Mouse (Mus musculus) cerebellum, postnatal 25 days (tissue): ENCODE data around the gene Lgals9.

Experiments
- DNase-seq, 2 experiments: peaks; one replicate each; pipeline ENCODE4 v3.0.0; 2021; ENCODE audit warnings: mixed read lengths in 2 of 2

Lgals9 gene

GRCm38 (mm10) chr11:78973381-78974150 lies 11.2 kb downstream of the Lgals9 start:
- no peak for DNase-seq

- DNase-seq: no peak
These were observed 11.9 kb downstream of the Lgals9 start for GRCm38 (mm10) chr11:78972811-78973351.

GRCm38 (mm10) chr11:78972328-78972727 lies 12.4 kb downstream of the Lgals9 start:
- no peak for DNase-seq

GRCm38 (mm10) chr11:78971746-78972145 lies 13.0 kb downstream of the Lgals9 start:
- DNase-seq: no peak

GRCm38 (mm10) chr11:78971096-78971495 lies 13.7 kb downstream of the Lgals9 start:
- no peak for DNase-seq

- no peak for DNase-seq
These were observed 16.6 kb downstream of the Lgals9 start for GRCm38 (mm10) chr11:78968121-78968520.

GRCm38 (mm10) chr11:78967371-78967770 lies 17.4 kb downstream of the Lgals9 start:
- DNase-seq: peak in 1 of 2 experiments; percentile 44

- no peak for DNase-seq
These were observed 23.5 kb downstream of the Lgals9 start for GRCm38 (mm10) chr11:78961221-78961620.

GRCm38 (mm10) chr11:78959841-78960520 lies 24.8 kb downstream of the Lgals9 start:
- DNase-seq: peak in 1 of 2 experiments; percentile 25

GRCm38 (mm10) chr11:78959367-78959766 lies 25.4 kb downstream of the Lgals9 start:
- no peak for DNase-seq

GRCm38 (mm10) chr11:78956260-78956659 lies 28.5 kb downstream of the Lgals9 start:
- peak; percentile 85 to 91 for DNase-seq

- DNase-seq: no peak
These were observed 32.3 kb downstream of the Lgals9 start for GRCm38 (mm10) chr11:78952467-78952866.

GRCm38 (mm10) chr11:78950365-78950764 lies 34.4 kb downstream of the Lgals9 start:
- DNase-seq: no peak

GRCm38 (mm10) chr11:78943083-78943482 lies 41.7 kb downstream of the Lgals9 start:
- DNase-seq: no peak

GRCm38 (mm10) chr11:78935178-78935577 lies 49.6 kb downstream of the Lgals9 start:
- no peak for DNase-seq

GRCm38 (mm10) chr11:78934727-78935126 lies 50.0 kb downstream of the Lgals9 start:
- DNase-seq: no peak

GRCm38 (mm10) chr11:78934307-78934706 lies 50.4 kb downstream of the Lgals9 start:
- DNase-seq: no peak

GRCm38 (mm10) chr11:78929345-78929744 lies 55.4 kb downstream of the Lgals9 start:
- DNase-seq: peak; percentile 94 to 95

GRCm38 (mm10) chr11:78924916-78925315 lies 59.8 kb downstream of the Lgals9 start:
- DNase-seq: peak in 1 of 2 experiments; percentile 24

- DNase-seq: no peak
These were observed 60.6 kb downstream of the Lgals9 start for GRCm38 (mm10) chr11:78924111-78924510.

GRCm38 (mm10) chr11:78922678-78923407 lies 61.9 kb downstream of the Lgals9 start:
- DNase-seq: peak in 1 of 2 experiments; percentile 30

GRCm38 (mm10) chr11:78920411-78920939 lies 64.3 kb downstream of the Lgals9 start, which contains the start of gene Nos2:
Gene Nos2, plus strand, starts transcription at chr11:78920787.
- no peak for DNase-seq

- no peak for DNase-seq
These were observed 65.0 kb downstream of the Lgals9 start for GRCm38 (mm10) chr11:78919745-78920144.
